Mouse (Mus musculus) kidney, adult 2 months (tissue): Measurements from ENCODE around the gene Coro1b.

Experiments used
- CTCF ChIP-seq: fragments of 200-500 bp; conservative IDR thresholded peaks from 2 replicates; pipeline ENCODE4 v1.5.1; 2011; ENCODE audit warnings: low read depth, mild to moderate bottlenecking, control low read depth, low read length, moderate library complexity, mixed read lengths; ENCODE audit not compliant: insufficient read depth, insufficient read length
- POLR2A ChIP-seq: fragments of 200-500 bp; IDR thresholded peaks from one replicate; pipeline ENCODE4 v1.6.1; 2011; ENCODE audit warnings: low read depth, low read length, control low read depth

DNA sequence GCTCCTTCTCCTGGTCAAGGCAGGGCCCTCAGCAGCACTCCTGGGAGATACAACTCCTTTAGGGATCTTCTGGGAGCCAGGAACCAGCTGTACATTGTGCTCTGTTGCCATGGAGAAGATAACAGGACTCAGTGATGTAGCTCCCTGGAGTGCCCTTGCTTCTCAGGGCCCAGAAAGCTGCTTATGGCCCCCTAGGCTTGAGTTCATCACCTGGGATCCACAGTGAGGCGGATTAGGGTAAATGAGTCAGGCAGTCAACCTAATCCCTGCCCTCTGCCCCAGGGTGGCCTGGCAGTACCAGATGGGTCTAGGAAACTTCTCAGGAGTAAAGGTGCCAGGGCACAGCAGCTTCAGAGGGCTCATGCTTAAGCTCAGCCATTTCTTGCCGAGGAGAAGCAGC lies 9.0 kb upstream of the Coro1b start, which contains the start of gene Gpr152:
- no peak for TF ChIP-seq CTCF
- no peak for TF ChIP-seq POLR2A
